Mouse (Mus musculus): ENCODE measurements around the gene Eif4e1b.
"Not testable (repeated sequence)": the region's sequence is repeated elsewhere in the genome, so short reads cannot be mapped to it uniquely, and the experiment has no call there.

The Eif4e1b gene

DNA sequence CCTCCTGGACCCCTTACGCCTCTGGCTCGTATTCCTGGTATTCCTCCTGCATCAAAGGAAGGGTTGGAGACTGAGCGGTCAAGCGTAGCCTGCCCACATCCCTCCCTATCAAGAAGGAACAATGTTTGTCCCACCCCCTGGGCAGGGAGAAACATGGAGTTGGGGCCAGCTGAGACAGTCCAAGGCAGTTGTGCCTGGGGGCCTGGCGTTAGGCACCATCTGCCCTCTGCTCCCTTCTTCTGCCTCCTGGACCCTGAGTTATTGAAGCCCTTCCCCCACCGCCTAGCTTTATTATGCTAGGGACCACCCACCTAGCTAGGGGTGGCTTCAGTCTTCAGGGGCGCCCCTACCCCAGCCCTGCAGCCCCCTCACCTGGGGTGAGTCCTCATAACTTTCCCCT lies 24.3 kb upstream of the Eif4e1b start:
- DNase-seq (ENCODE audit: low read depth, low spot score): no peak

DNA sequence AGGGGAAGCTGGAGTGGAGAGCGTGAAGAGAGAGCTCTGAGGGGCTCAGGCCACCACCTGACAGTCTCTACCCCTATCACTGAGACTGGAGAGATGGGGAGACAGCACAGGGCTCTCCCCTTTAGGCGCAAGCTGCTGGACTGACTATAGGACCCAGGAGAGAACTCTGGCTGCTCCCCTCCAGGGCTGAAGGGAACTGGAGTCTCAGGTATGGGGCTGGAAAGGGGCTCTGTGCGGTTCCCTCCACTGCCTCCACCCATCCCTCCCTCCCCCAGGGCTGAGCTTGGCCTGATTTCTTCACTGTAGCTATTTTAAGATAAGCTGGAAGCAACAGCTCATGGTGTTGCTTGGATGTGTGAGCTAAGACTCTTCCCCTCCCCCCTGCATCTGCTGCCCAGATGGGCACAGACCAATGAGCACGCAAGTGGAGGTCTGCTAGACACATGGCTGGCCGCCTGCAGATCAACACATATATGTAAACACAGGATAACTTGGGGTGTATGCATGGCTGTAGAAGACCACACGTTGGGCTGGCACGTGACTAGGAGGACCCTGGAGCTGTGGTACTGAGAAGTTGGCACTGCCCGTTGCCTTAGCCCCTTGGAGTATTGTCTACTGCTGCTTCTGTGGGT lies 23.5 kb upstream of the Eif4e1b start:
- no peak for DNase-seq (ENCODE audit: low read depth, low spot score)

DNA sequence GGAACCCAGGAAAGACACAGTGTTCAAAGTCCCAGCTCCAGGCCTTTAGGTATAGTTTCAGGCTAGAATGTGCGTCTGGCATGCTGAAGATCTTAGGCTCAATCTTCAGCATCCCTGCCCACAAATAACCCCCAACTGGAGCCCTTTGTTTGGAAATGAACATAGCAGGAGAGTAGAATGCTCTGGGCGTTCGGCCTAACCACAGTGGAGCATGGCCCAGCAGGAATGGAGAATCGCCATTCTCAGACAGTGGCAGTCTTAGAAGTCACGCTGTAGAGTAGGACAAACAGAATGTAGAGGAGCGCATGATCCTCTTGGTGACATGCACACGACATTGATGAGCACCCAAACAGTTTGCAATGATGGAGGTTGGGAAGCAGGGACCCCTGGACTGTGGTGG lies 22.9 kb upstream of the Eif4e1b start:
- no peak for DNase-seq (ENCODE audit: low read depth, low spot score)

DNA sequence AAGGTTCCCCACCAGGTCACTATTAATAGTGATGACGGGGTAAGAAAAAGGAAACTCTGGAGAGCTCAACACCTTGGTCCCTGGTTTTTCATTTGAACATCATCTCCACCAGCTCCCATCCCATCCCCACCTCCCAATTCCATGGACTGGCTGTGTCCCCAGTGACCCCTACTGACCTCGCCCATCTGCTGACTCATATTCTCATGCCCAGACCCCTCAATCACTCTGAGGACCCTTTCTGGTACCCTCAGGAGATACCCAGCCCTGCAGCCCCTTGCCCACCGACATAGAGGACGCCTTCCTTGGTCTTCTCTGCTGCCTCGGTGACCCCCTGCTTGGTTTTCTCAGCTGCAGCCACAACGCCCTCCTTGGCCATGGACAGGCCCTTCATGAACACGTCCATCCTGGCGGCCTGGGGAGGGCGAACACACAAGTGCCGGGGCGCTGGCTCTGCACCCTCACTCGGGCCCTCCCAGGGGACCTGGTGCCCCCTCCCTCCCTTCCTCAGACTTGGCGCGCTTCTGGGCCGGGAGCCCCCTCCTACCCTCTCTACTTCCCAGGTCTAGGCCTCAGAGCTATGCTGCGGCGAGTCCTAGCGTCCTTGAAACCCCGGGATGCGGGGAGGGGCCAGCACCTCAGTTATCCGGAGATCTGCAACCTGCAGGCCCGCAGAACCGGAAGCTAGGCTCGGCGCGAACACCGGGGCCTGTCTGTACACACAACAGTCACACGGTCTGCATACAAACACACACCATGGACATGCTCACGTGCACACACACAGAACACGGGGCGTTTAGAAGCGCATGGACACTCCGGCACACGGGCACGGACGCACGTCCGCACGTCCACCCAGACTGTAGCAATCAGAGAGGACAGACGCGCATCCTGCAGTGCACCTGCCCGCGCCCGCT lies 18.3 kb upstream of the Eif4e1b start:
- DNase-seq (ENCODE audit: low read depth, low spot score): peak; percentile 17

DNA sequence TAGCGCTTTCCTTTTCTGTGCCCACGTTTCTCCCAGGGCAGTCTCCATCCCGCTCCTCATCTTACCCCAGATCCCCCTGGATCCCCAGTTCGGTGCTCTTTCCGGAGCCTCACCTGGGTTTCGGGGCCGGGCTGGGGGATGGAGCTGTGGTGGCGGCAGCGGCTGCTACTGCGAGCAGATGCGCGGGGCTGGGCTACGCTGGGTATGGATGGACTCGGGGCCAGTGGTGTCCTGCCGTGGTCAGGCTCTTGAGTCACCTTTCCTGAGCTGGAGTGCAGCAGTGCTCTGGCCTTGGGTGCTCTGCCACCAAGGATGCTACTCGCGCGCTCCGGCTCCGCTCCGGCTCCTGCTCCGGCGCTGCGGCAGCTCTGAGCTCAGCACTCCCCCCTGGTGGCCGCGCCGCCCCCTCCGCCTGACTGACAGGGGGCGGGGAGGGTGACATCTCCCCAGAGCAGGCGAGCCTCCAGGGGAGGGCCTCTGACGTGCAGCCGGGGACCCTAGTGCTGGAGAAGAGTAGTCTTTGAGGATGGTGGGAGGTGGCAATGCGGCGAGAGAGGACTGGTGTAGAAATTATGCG lies 17.5 kb upstream of the Eif4e1b start, which contains the start of gene Sncb:
TSS of gene Sncb (minus strand) at position 404 of the 577 bp plus-strand sequence.
- DNase-seq (ENCODE audit: low read depth, low spot score): peak; percentile 77

DNA sequence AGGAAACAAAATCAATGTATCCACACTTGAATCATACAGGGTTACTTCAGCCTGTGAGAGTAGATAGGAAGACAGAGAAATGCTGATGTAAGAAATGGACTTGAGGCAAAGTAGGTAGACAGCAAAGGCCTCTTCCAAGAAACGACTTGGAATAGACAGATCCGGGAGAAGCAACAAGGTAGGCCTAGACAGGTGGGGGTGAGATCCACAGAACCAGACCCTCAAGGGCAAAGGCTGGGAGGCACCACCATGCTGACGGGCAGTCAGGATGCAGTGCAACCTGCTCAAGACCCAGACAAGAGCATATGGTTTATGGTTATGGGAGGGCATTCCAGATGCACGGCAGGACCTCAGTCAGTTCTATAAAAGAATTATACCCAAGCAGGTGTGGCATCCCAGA lies 16.8 kb upstream of the Eif4e1b start:
- no peak for DNase-seq (ENCODE audit: low read depth, low spot score)

DNA sequence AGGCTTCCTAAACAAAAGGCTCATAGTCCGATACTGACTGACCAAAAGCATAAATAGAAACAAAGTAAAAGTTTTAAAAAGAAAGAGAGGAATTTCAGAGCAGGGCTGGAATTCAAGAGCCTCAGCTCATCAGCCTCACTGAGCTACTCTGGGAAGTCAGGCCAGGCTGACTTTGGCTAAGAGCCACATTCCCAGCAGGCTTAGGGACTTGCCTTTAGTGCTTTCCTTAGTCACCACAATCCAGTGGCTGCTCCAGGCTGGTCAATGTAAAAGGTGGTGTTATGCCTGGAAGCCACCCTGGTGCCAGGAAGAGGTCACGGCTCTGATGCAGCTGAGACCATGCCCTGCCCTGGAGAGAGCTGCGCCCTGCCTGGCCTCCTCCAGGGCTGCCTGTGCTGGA lies 3.2 kb upstream of the Eif4e1b start:
- no peak for DNase-seq (ENCODE audit: low read depth, low spot score)

DNA sequence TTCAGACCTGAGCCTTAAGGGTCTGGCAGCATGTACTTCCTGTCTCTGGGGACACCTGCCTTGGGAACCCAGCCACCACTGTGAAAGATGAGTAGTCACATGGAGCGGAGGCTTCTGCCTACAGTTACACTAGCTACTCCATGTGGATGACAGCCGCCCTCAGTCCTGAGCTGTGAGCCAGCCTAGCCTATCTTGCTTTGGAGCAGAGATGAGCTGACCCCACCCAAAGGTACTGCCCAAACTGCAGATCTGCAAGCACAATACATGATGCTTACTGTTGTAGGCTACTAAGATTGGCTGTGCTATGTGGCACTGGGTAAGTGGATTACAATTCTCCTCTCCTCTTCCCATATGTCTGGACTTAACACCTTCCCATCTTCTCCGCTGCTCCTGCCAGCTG lies 2.7 kb upstream of the Eif4e1b start:
- DNase-seq (ENCODE audit: low read depth, low spot score): no peak

DNA sequence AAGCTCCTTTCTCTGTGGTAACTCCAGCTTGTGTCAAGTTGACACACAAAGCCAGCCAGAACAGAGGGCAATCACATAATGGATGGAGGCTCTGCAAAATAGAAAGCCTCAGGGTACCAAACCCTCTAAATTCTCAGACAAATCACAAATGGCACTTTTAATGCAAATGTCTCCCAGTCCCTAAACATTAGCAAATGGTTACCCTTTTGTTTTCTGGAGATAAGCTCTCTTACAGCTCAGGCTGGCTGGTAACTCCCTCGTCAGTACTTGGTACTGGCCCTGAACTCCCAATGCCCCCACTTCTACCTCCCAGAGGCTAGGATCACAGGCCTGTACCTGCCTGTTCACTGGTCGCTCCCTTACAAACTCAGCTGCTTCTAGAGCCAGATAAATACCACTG lies 563 bp upstream of the Eif4e1b start:
- DNase-seq (ENCODE audit: low read depth, low spot score): no peak

DNA sequence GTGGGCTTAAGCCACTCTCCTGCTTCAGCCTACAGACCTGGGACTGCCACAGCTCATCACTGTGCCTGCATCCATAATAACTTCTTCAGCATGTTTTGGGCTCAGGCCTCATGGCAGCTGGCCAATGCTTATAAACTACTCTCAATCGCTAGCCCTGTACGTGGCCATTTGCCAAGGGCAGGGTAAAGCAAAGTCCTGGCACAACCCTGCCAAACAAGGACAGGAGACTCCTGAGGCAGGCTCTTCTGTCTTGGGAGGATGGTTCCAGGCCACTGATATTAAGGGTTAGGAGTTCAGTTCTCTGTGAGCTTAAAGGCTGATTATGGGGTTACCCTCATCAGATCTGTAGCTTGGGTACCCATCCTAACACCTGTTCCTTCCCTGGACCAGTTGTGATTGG lies 3.8 kb downstream of the Eif4e1b start:
- DNase-seq (ENCODE audit: low read depth, low spot score): not testable (repeated sequence)

DNA sequence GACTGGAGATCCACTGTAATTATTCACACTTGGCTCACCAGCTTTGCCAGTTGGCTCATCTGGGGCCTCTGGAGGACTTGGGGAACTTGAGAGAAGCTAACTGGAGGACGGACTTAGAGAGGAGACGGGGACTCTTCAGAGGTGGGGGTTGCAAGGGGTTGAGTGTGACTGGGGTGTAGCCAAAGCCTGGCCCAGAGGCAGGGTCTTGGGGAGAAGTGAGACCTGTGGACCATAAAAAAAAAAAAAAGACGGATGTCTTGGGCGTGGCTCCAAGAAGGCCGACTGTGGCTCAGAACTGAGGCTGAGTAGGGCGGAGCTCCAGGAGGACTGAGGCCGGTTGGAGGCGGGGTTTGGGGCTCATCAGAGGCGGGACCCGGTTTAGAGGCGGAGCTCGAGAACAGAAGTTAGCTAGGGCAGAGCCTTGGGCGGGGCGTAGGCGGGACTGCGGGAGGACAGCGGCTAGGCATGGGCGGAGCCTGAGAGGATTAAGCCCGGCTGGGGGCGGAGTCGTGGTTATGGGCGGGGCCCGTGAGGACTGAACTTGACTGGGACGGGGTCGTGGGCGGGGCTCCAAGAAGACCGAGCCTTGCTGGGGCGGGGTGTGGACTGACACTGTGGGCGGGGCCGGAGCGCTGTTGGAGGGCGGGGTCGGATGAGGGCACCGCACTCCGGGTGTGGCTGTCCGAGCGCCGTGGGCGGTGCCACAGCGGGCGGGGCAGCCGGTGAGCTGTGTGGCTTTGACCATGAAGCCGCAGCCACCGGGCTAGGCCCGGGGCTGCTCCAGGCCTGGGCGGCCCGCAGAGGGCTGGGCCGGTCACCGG lies 5.2 kb downstream of the Eif4e1b start, which contains the start of gene Tspan17:
TSS of gene Tspan17 (plus strand) at position 638 of the 821 bp plus-strand sequence.
- DNase-seq (ENCODE audit: low read depth, low spot score): peak; percentile 90

DNA sequence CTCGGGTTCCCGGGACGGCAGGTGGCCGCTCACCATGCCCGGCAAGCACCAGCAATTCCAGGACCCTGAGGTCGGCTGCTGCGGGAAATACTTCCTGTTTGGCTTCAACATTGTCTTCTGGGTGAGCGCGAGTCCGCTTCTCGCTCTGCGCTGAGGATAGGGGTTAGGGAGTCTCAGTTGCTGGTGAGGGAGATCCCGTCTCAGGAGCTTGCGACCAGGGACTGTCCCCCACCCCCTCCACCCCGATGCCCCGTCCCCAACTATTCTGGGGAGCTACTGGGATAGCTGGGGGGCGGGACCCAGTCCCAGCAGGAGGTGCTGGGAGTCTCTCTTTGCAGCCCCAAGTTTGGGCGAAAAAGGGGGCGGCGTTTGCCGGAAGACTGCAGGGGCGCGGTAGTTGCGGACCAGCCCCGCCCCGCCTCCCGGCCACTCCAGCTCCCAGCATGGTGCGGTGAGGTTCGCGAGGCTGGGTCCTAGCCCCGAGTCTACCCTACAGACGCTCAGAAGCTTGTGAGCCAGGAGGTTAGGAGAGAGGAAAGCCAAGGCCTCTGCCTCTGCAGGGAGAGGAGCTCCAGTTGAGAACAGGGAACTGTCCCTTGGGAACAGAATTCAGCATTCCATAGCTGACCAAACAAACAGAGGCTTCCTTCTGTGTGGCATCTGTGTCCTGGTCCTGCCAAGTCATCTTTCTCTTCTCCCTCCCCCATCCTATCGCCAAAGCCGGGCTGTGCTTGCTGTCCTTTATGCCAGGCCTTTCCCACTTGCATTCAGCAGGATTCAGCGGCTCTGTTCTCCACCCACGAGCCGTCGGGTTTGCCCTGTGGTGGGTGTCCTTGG lies 6.0 kb downstream of the Eif4e1b start:
- peak; percentile 34 for DNase-seq (ENCODE audit: low read depth, low spot score)

DNA sequence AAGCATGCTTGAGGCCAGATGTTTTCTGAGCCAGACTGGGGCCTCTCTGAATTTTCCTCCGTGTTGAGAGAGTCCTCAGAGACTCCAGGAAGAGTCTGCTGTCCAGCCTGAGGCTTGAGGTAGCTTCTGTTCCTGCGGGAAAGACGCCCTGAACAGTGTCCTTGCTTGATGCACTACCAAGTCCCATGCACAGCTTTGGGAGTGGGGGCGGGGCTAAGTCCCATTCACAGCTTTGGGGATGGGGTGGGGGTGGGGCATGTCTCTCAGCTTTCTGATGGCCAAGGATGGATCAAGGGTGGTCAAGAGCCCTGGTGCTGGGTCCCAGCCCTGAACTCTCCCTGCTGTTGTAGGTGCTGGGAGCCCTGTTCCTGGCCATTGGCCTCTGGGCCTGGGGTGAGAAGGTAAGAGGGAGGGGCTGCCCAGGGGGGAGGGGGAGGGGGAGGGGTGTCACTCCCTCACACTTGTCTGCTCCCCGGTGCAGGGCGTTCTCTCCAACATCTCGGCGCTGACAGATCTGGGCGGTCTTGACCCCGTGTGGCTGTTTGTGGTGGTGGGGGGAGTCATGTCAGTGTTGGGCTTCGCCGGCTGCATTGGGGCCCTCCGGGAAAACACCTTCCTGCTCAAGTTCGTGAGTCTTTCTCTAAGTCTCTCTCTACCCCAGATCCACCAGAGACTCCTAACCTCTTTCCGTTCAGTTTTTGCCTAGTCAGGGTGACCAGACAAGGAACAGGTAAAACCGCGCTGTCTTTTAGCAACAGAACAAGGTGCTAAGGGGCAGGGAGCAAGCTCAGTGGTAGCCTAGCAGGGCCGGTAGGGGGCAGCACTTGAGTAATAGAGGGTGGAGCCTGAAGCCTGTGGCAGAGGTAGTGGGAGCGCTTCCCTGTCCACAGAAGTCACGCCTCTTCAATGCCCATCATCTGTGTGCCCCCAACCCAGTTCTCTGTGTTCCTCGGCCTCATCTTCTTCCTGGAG lies 8.7 kb downstream of the Eif4e1b start:
- DNase-seq (ENCODE audit: low read depth, low spot score): peak; percentile 38

DNA sequence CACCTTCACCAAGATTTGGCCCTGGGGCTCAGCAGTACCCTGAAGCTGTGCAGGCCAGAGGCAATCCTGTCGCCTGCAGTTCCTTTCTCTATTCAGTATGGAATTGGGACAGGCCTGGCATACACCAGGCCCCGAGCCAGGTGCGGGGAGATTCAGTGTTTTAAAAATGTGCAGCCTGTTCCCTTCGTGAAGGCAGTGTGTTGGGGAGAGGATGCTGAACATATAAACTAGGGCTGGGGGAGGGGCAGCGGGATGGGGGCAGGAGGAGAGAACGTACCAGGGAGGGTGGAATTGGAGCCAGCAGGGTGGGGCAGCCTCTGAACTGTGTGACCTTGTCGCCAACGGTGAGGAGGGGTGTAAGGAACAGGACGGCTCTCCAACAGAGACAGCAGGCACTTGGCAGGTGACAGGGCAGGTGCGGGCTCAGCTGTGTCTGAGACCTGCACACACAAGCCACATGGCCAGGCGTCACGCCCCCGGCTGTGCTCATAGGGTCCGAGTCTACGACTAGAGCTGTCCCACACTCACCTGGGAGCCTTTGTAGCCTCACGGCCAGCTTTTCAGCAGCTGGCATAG lies 10.3 kb downstream of the Eif4e1b start:
- DNase-seq (ENCODE audit: low read depth, low spot score): no peak

DNA sequence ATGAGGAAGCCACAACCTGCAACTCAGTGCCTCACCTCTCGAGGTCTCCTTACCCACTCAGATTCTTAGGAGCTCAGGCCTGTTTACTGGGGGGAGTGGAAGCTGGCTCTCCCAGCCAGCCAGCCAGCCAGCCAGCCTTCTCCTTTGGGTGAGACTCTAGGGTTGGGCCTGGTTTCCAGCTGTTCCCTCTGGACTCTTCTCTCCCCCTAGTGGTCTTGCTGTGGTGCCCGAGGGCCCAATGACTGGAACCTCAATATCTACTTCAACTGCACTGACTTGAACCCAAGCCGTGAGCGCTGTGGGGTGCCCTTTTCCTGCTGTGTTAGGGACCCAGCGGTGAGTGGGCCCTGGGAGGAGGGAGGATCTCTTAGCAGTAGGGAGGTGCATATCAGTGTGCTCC lies 11.0 kb downstream of the Eif4e1b start:
- DNase-seq (ENCODE audit: low read depth, low spot score): no peak

DNA sequence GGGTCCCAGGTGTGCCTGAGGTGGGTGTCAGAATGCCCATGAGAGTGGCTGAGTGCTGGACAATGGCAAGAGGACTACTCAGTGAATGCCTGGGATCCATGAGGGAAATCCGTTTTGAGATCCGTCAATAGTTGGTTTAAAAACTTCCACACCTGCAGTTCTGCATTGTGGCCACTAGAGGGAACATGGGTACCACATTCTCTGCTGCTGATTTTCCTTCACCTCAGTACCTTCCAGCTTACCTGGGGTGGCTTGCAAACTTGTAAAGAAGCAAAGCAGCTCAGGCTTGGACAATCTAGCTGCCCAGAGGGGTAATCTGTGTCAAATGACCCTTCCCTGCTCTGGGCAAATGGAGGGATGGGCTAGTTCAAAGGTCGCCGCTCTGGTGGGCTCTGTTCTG lies 13.6 kb downstream of the Eif4e1b start:
- peak; percentile 59 for DNase-seq (ENCODE audit: low read depth, low spot score)

DNA sequence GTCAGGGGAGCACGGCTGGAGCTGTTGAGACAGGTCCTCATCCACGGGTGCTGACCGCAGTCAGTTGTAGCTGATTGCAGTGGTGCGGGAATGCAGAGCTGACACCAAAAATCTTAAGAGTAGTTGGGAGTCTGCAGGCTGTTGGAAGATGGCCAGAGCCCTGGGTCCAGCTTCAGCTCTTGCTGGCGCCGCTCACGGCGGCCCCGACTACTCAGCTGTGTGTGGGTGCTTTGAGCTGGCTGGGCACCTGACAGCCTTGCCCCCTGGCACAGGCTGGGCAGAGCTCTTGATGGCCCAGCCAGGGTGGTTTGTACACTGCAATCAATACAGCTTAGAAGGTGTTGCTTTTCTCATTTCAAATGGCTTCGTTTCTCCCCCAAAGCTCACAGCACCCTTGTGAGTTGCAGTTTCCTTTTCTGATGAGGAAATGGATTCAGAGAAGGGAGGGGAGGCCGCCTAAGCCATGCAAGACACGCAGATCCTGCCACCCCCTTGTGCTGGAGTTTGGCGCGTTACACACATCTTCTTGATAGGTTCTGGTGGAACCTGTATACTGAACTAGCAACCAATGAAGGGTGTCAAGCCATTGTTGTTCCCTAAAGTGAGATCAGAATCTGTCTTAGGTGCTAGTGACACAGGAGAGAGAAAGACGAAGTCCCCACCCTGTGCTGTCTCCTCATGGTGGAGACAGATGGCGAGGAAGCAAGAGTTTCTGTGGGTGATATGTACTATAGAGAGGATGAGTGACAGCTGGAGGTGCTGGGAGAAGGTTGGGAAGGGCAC lies 14.3 kb downstream of the Eif4e1b start:
- no peak for DNase-seq (ENCODE audit: low read depth, low spot score)

DNA sequence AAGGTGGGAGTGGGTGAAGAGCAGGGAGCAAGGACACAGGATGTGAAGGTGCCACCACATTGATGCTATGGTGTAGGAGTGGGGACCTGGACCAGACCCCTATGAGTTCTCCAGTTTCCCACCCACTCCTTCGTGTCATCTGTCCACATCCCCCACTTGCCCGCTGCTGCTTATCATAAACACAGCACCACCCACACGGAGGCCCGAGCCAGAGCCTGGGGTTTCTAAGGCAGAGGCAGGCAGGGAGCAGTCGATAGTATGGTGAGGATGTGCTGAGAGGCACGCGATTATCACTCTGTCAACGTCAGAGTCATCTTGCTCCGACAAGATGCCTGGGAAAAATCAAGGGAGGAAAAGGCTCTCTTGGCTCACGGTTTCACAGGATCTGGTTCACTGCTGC lies 14.9 kb downstream of the Eif4e1b start:
- DNase-seq (ENCODE audit: low read depth, low spot score): no peak
